Mouse (Mus musculus): ENCODE results near the gene Ercc4. TPM values are rescaled to one million over a fixed set of nuclear protein-coding genes. Genes with fewer than 3 reads are reported as not detected.

The Ercc4 gene
- polyA plus RNA-seq, 1 experiment from 2014 or later: 12.9 TPM

GRCm38 (mm10) chr16:13150790-13151189, 41.3 kb downstream of the Ercc4 start:
- WGBS: 79% methylated on average over 6 of the region's 6 CpGs
- ATAC-seq (ENCODE audit: insufficient number of reproducible peaks, insufficient read depth, low FRiP score, low TSS enrichment, low read depth): no peak

GRCm38 (mm10) chr16:13152475-13152874, 43.0 kb downstream of the Ercc4 start:
- Histone ChIP-seq H3K27me3 (no peaks in the 10 kb centered on the region), H3K4me2 (no peak overlapping the region), H3K9me3 (no peaks in the 10 kb centered on the region), H3K9ac (no peak overlapping the region), H3K27ac (no peak overlapping the region), H3K36me3 (peaks cover 24% of the 10 kb centered on the region), H3K4me3 (no peak overlapping the region), H3K4me1 (peaks cover 11% of the 10 kb centered on the region)
- ATAC-seq (ENCODE audit: insufficient number of reproducible peaks, insufficient read depth, low FRiP score, low TSS enrichment, low read depth): no peak
- 79% methylated on average over 5 of the region's 5 CpGs for WGBS

More at GRCm38 (mm10) chr16:13150790-13151189, 41.3 kb downstream of the Ercc4 start:
- no peaks in the 10 kb centered on the region for H3K9me3 ChIP-seq
- H3K9ac ChIP-seq: no peak overlapping the region
- no peak overlapping the region for H3K4me2 ChIP-seq
- H3K27ac ChIP-seq: no peak overlapping the region
- no peak overlapping the region for H3K4me3 ChIP-seq
- no peaks in the 10 kb centered on the region for H3K27me3 ChIP-seq
- peaks cover 11% of the 10 kb centered on the region for H3K4me1 ChIP-seq
- H3K36me3 ChIP-seq: peaks cover 38% of the 10 kb centered on the region

- H3K4me1 ChIP-seq: peaks cover 11% of the 10 kb centered on the region
- H3K27me3 ChIP-seq: no peaks in the 10 kb centered on the region
- no peak overlapping the region for H3K9ac ChIP-seq
- H3K9me3 ChIP-seq: no peaks in the 10 kb centered on the region
- peaks cover 16% of the 10 kb centered on the region for H3K36me3 ChIP-seq
- no peak overlapping the region for H3K27ac ChIP-seq
- ATAC-seq (ENCODE audit: insufficient number of reproducible peaks, insufficient read depth, low FRiP score, low TSS enrichment, low read depth): no peak
- no peak overlapping the region for H3K4me2 ChIP-seq
- WGBS: 98% methylated on average over 4 of the region's 4 CpGs
- H3K4me3 ChIP-seq: no peak overlapping the region
Measured at GRCm38 (mm10) chr16:13153215-13153614, 43.7 kb downstream of the Ercc4 start.

- Histone ChIP-seq H3K9ac (no peak overlapping the region), H3K4me2 (no peak overlapping the region), H3K36me3 (peaks cover 5% of the 10 kb centered on the region), H3K9me3 (no peaks in the 10 kb centered on the region), H3K4me3 (no peak overlapping the region), H3K27me3 (no peaks in the 10 kb centered on the region), H3K4me1 (peaks cover 11% of the 10 kb centered on the region), H3K27ac (no peak overlapping the region)
- no peak for ATAC-seq (ENCODE audit: insufficient number of reproducible peaks, insufficient read depth, low FRiP score, low TSS enrichment, low read depth)
Measured at GRCm38 (mm10) chr16:13154352-13154751, 44.9 kb downstream of the Ercc4 start.

- H3K4me1 ChIP-seq: peaks cover 14% of the 10 kb centered on the region
- H3K27ac ChIP-seq: no peak overlapping the region
- H3K9me3 ChIP-seq: no peaks in the 10 kb centered on the region
- no peaks in the 10 kb centered on the region for H3K27me3 ChIP-seq
- no peaks in the 10 kb centered on the region for H3K36me3 ChIP-seq
- no peak overlapping the region for H3K4me2 ChIP-seq
- no peak for ATAC-seq (ENCODE audit: insufficient number of reproducible peaks, insufficient read depth, low FRiP score, low TSS enrichment, low read depth)
- H3K4me3 ChIP-seq: no peak overlapping the region
- WGBS: 25% methylated on average over 6 of the region's 6 CpGs
- H3K9ac ChIP-seq: no peak overlapping the region
Measured at GRCm38 (mm10) chr16:13157314-13157713, 47.8 kb downstream of the Ercc4 start.

GRCm38 (mm10) chr16:13158153-13158670, 48.7 kb downstream of the Ercc4 start:
- Histone ChIP-seq H3K4me1 (peaks cover 13% of the 10 kb centered on the region), H3K36me3 (no peaks in the 10 kb centered on the region), H3K27me3 (no peaks in the 10 kb centered on the region), H3K4me2 (no peak overlapping the region), H3K4me3 (no peak overlapping the region), H3K9ac (no peak overlapping the region), H3K27ac (no peak overlapping the region), H3K9me3 (no peaks in the 10 kb centered on the region)
- no peak for ATAC-seq (ENCODE audit: insufficient number of reproducible peaks, insufficient read depth, low FRiP score, low TSS enrichment, low read depth)
- WGBS: 64% methylated on average over 3 of the region's 3 CpGs

- Histone ChIP-seq H3K4me1 (peaks cover 13% of the 10 kb centered on the region), H3K4me2 (no peak overlapping the region), H3K9ac (no peak overlapping the region), H3K27me3 (no peaks in the 10 kb centered on the region), H3K36me3 (no peaks in the 10 kb centered on the region), H3K9me3 (no peaks in the 10 kb centered on the region), H3K27ac (no peak overlapping the region), H3K4me3 (no peak overlapping the region)
- no peak for ATAC-seq (ENCODE audit: insufficient number of reproducible peaks, insufficient read depth, low FRiP score, low TSS enrichment, low read depth)
- 55% methylated on average over 13 of the region's 13 CpGs for WGBS
Measured at GRCm38 (mm10) chr16:13158906-13159889, 49.7 kb downstream of the Ercc4 start.

GRCm38 (mm10) chr16:13159927-13160644, 50.6 kb downstream of the Ercc4 start:
- Histone ChIP-seq H3K36me3 (no peaks in the 10 kb centered on the region), H3K9ac (peak overlapping the region; percentile 53; the same call in 1 of the 2 replicates), H3K4me1 (peaks cover 13% of the 10 kb centered on the region), H3K27ac (no peak overlapping the region), H3K9me3 (no peaks in the 10 kb centered on the region), H3K27me3 (no peaks in the 10 kb centered on the region), H3K4me2 (peak overlapping the region; percentile 59), H3K4me3 (peak overlapping the region; percentile 34)
- 5% methylated on average over 29 of the region's 29 CpGs for WGBS
- peak; percentile 93 for ATAC-seq (ENCODE audit: insufficient number of reproducible peaks, insufficient read depth, low FRiP score, low TSS enrichment, low read depth)

GRCm38 (mm10) chr16:13161516-13161915, 52.0 kb downstream of the Ercc4 start:
- Histone ChIP-seq H3K9ac (no peak overlapping the region), H3K27me3 (no peaks in the 10 kb centered on the region), H3K9me3 (no peaks in the 10 kb centered on the region), H3K36me3 (no peaks in the 10 kb centered on the region), H3K4me1 (peaks cover 13% of the 10 kb centered on the region), H3K4me2 (no peak overlapping the region), H3K27ac (no peak overlapping the region), H3K4me3 (no peak overlapping the region)
- ATAC-seq (ENCODE audit: insufficient number of reproducible peaks, insufficient read depth, low FRiP score, low TSS enrichment, low read depth): 0 out of 2 replicates have a peak, but pooled peaks have one; percentile 6
- 57% methylated on average over 5 of the region's 5 CpGs for WGBS

GRCm38 (mm10) chr16:13167731-13168130, 58.2 kb downstream of the Ercc4 start:
- Histone ChIP-seq H3K4me3 (no peak overlapping the region), H3K4me1 (no peaks in the 10 kb centered on the region), H3K27ac (no peak overlapping the region), H3K36me3 (no peaks in the 10 kb centered on the region), H3K4me2 (no peak overlapping the region), H3K9ac (no peak overlapping the region), H3K9me3 (peaks cover 12% of the 10 kb centered on the region; the same call in 1 of the 2 replicates), H3K27me3 (no peaks in the 10 kb centered on the region)
- WGBS: 78% methylated on average over 3 of the region's 3 CpGs
- ATAC-seq (ENCODE audit: insufficient number of reproducible peaks, insufficient read depth, low FRiP score, low TSS enrichment, low read depth): no peak

- 91% methylated on average over 5 of the region's 5 CpGs for WGBS
- H3K9me3 ChIP-seq: no peaks in the 10 kb centered on the region
- H3K9ac ChIP-seq: no peak overlapping the region
- H3K27me3 ChIP-seq: no peaks in the 10 kb centered on the region
- H3K36me3 ChIP-seq: no peaks in the 10 kb centered on the region
- ATAC-seq (ENCODE audit: insufficient number of reproducible peaks, insufficient read depth, low FRiP score, low TSS enrichment, low read depth): no peak
- no peak overlapping the region for H3K4me3 ChIP-seq
- no peaks in the 10 kb centered on the region for H3K4me1 ChIP-seq
- no peak overlapping the region for H3K4me2 ChIP-seq
- H3K27ac ChIP-seq: no peak overlapping the region
Measured at GRCm38 (mm10) chr16:13173055-13173742, 63.7 kb downstream of the Ercc4 start.
